ENCODE assay signal across 9 mouse cellular contexts in genomic region chr12:36039541-36040084, GRCm38 (mm10). TPM values are rescaled to one million over a fixed set of nuclear protein-coding genes. Genes with fewer than 3 reads are reported as not detected.
DNase-seq lines count a peak whose midpoint lies in the region; ATAC-seq and TF ChIP-seq lines count a peak whose summit lies in the region.
"Had no signal": no experiment of that assay in that cellular context is flagged by ENCODE, and none has a peak within 500 bp of the region (broad histone marks: within the 10 kb centered on the region; RNA-seq: fewer than 3 reads in every experiment).

No protein-coding gene starts in this region.

- no peak for ATAC-seq in forebrain, embryonic 14.5 days
- no peak for ATAC-seq in lung, embryonic 15.5 days (ENCODE audit: borderline replicate concordance, extremely low read depth, low FRiP score, low TSS enrichment)

- peak overlapping the region; percentile 68 for H3K4me2 ChIP-seq in forebrain, embryonic 14.5 days (ENCODE audit: low read length)
- H3K4me2 ChIP-seq in lung, embryonic 15.5 days = peak overlapping the region; percentile 98
- H3K4me2 ChIP-seq: embryonic facial prominence, embryonic 13.5 days had no signal

- no peaks in the 10 kb centered on the region for H3K36me3 ChIP-seq in spleen, adult 2 months (ENCODE audit: control insufficient read depth, insufficient read depth, low read length)
- H3K36me3 ChIP-seq in forebrain, embryonic 14.5 days (ENCODE audit: control insufficient read depth, insufficient read depth, low read length) = no peaks in the 10 kb centered on the region
- H3K36me3 ChIP-seq in lung, embryonic 15.5 days = no peaks in the 10 kb centered on the region
- H3K36me3 ChIP-seq: embryonic facial prominence, embryonic 13.5 days had no signal

- H3K4me1 ChIP-seq in spleen, adult 2 months (ENCODE audit: control insufficient read depth, insufficient read depth, insufficient read length) = peaks cover 13% of the 10 kb centered on the region
- H3K4me1 ChIP-seq in forebrain, embryonic 14.5 days (ENCODE audit: control insufficient read depth, insufficient read depth, low read length) = peaks cover 15% of the 10 kb centered on the region
- peaks cover 16% of the 10 kb centered on the region; the same call in 1 of the 2 replicates for H3K4me1 ChIP-seq in lung, embryonic 15.5 days

- DNase-seq in spleen, adult 2 months (ENCODE audit: low read depth in 1 of 2, low spot score in 2 of 2) = peak; percentile 45 to 72
- DNase-seq in spleen, postnatal 4 days (ENCODE audit: low spot score in 2 of 2) = no peak
- peak; percentile 13 for DNase-seq in forebrain, embryonic 14.5 days (ENCODE audit: low spot score)
- DNase-seq in spleen, postnatal 10 days (ENCODE audit: low spot score in 2 of 2) = peak; percentile 32 to 50
- no peak for DNase-seq in gastrocnemius, postnatal 14 days
- DNase-seq in layer of hippocampus, postnatal 36 days = no peak

- peak overlapping the region; percentile 40; the same call in 1 of the 2 replicates for H3K4me3 ChIP-seq in spleen, adult 2 months (ENCODE audit: extremely low read depth, insufficient read depth, insufficient read length)
- peak overlapping the region; percentile 93 for H3K4me3 ChIP-seq in forebrain, embryonic 14.5 days (ENCODE audit: low read depth, low read length)
- peak overlapping the region; percentile 1; the same call in 1 of the 2 replicates for H3K4me3 ChIP-seq in lung, embryonic 15.5 days
- H3K4me3 ChIP-seq: embryonic facial prominence, embryonic 13.5 days had no signal

- 0 out of 2 replicates have a peak overlapping the region, but pooled peaks have one; percentile 29 for H3K9ac ChIP-seq in forebrain, embryonic 14.5 days (ENCODE audit: low read length)
- no peak overlapping the region for H3K9ac ChIP-seq in lung, embryonic 15.5 days
- H3K9ac ChIP-seq: embryonic facial prominence, embryonic 13.5 days had no signal

- TF ChIP-seq CTCF in spleen, adult 2 months (IDR thresholded peaks at IDR 0.05; ENCODE audit: extremely low read depth, insufficient read depth, insufficient read length, insufficient replicate concordance) = no peak

- WGBS in spleen, adult 2 months = 7% methylated on average over 9 of the region's 9 CpGs
- WGBS in forebrain, embryonic 14.5 days = 79% methylated on average over 9 of the region's 9 CpGs
- WGBS in lung, embryonic 15.5 days = 36% methylated on average over 9 of the region's 9 CpGs

- H3K27me3 ChIP-seq in spleen, adult 2 months (ENCODE audit: control insufficient read depth, insufficient read depth, low read length) = no peaks in the 10 kb centered on the region
- no peaks in the 10 kb centered on the region for H3K27me3 ChIP-seq in forebrain, embryonic 14.5 days (replicated peaks; ENCODE audit: control insufficient read depth, insufficient read depth, low read length)
- no peaks in the 10 kb centered on the region for H3K27me3 ChIP-seq in lung, embryonic 15.5 days

- H3K27ac ChIP-seq in spleen, adult 2 months (ENCODE audit: insufficient read depth, low read length) = peak overlapping the region; percentile 91
- no peak overlapping the region for H3K27ac ChIP-seq in forebrain, embryonic 14.5 days (ENCODE audit: low read depth, low read length)
- 0 out of 2 replicates have a peak overlapping the region, but pooled peaks have one; percentile 1 for H3K27ac ChIP-seq in lung, embryonic 15.5 days
- H3K27ac ChIP-seq: embryonic facial prominence, embryonic 13.5 days had no signal

- intact Hi-C loops in gastrocnemius, postnatal 14 days (cut with DNase I; ENCODE audit: low total_unique reads) = no loop called here

- TF ChIP-seq POLR2A in spleen, adult 2 months (IDR thresholded peaks at IDR 0.05; ENCODE audit: low read depth, low read length) = no peak; the same call in 1 of the 2 replicates

- H3K9me3 ChIP-seq in forebrain, embryonic 14.5 days (replicated peaks; ENCODE audit: control insufficient read depth, low read length) = peaks cover 14% of the 10 kb centered on the region; the same call in 1 of the 2 replicates
- no peaks in the 10 kb centered on the region for H3K9me3 ChIP-seq in lung, embryonic 15.5 days
- H3K9me3 ChIP-seq: embryonic facial prominence, embryonic 13.5 days had no signal

RNA-seq across cellular contexts. Expression of gene Tspan13, which starts 2.7 kb away (rescaled TPM):
- polyA plus RNA-seq in spleen, adult 2 months (2012; rRNA removed) = 298 and 415 TPM in 2 replicates
- 249 and 271 TPM in 2 replicates for polyA plus RNA-seq in forebrain, embryonic 14.5 days (2014; fragmentation: Nextera tagmentation; extraction: Ambion mirVana)
- polyA plus RNA-seq in lung, embryonic 15.5 days (2015; fragmentation: Nextera tagmentation; extraction: Ambion mirVana) = 122 and 131 TPM in 2 replicates
- total RNA-seq in gastrocnemius, postnatal 14 days (2021) = 10 to 100 TPM; 42.4 to 47.0 TPM
- 100 to 1,000 TPM; 280 to 297 TPM for total RNA-seq in layer of hippocampus, postnatal 36 days (2021)

RNA-seq across cellular contexts. Expression of gene Agr2, which starts 46.9 kb away (rescaled TPM):
- 0.12 TPM in 1 of 2 replicates, not detected in the other for polyA plus RNA-seq in spleen, adult 2 months (2012; rRNA removed)
- not detected in 2 replicates for polyA plus RNA-seq in forebrain, embryonic 14.5 days (2014; fragmentation: Nextera tagmentation; extraction: Ambion mirVana)
- 2.6 and 3.2 TPM in 2 replicates for polyA plus RNA-seq in lung, embryonic 15.5 days (2015; fragmentation: Nextera tagmentation; extraction: Ambion mirVana)
- total RNA-seq in gastrocnemius, postnatal 14 days (2021) = not detected
- total RNA-seq in layer of hippocampus, postnatal 36 days (2021) = not detected
- polyA plus RNA-seq: neural tube, embryonic 11.5 days had no signal

Comparison
In these comparisons a context has a peak if more than half of its experiments do, and no peak if none do; other contexts are left out.
1. DNase-seq: peak in spleen, adult 2 months (2 of 2), forebrain, embryonic 14.5 days (single experiment) and spleen, postnatal 10 days (2 of 2); none in spleen, postnatal 4 days (0 of 2), gastrocnemius, postnatal 14 days (single experiment) and layer of hippocampus, postnatal 36 days (0 of 2).
2. H3K4me3 ChIP-seq: peak in every context shown above with its lines; median percentile 93 in forebrain, embryonic 14.5 days; 40 in spleen, adult 2 months; 1 in lung, embryonic 15.5 days.